Mouse (Mus musculus) layer of hippocampus, postnatal 36 days (tissue): ENCODE measurements around the gene Mrpl34. TPM values are rescaled to one million over a fixed set of nuclear protein-coding genes. Genes with fewer than 3 reads are reported as not detected.
A peak's percentile ranks its signal among the peaks of the same experiment; 100 is the strongest.
"Not testable (repeated sequence)": the region's sequence is repeated elsewhere in the genome, so short reads cannot be mapped to it uniquely, and the experiment has no call there.

Source experiments
- DNase-seq, 2 experiments: peaks; one replicate each; pipeline ENCODE4 v3.0.0; 2022
- total RNA-seq, 2 experiments: library from RNA; stranded (reverse); gene quantifications; 2 replicates each; pipeline ENCODE4 v1.2.3; 2021

The Mrpl34 gene
- total RNA-seq, result 10 to 100 TPM; 49.6 to 52.1 TPM

DNA sequence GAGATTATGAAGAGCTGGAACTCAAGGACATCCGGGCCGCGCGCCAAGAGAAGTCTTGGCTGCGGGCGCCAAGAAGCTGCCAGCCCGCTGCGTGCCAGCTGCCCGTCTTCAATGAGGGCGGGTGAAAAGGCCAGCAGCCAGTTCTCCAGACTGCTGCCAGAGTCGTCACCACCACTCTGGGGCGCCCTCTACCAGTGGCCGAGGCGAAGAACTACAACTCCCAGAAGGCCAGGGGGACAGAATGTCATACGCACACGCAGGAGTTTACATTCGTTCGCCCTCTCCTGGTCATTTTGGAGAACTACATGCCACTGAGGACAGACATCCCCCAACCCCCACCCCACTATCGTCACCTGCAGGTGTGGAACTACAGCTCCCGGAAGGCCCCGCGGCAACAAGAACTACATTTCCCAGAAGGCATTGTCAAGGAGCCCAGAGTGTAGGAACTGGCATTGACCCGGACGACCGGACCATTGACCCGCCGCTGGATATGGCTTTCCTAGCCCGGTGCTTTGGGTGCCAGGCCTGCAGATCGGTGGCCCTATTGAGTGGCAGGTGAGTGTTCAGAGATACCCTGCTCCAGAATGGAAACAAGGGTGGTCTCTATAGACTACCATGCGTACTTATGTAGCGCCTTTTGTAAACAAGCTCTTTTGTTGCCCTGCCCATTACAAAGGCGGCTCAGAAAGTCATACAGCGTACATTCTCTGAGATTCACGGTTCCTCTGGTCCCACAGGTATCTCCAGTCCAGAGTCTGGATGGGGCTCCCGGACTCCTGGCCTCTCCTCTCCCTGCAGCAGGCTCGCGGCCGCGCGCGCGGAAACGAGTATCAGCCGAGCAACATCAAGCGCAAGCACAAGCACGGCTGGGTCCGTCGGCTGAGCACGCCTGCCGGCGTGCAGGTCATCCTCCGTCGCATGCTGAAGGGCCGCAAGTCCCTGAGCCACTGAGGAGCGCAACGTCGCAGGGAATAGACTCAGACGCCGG, at the start of gene Mrpl34:
TSS of gene Mrpl34 (plus strand) at position 447 of the 988 bp plus-strand sequence.
- peak; percentile 99 for DNase-seq

DNA sequence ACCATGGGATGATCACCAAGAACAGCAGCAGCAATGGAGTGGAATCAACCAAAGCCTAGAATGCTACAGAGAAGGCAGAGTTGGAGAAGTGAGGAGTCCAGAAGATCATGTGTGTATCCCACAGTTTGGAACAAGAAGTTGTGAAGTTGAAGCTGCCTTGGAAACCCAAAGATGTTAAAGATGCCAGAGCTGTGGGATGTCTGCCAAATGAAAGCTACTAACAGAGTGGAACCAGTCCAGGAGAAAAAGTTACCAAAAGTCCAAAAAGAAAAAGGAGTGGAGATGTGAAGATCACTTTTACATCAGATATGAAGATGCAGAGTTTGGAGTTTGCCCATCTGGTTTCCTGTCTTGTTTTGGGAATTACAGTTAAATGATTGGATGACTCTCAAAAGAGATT, 42.6 kb upstream of the Mrpl34 start:
- no peak for DNase-seq

DNA sequence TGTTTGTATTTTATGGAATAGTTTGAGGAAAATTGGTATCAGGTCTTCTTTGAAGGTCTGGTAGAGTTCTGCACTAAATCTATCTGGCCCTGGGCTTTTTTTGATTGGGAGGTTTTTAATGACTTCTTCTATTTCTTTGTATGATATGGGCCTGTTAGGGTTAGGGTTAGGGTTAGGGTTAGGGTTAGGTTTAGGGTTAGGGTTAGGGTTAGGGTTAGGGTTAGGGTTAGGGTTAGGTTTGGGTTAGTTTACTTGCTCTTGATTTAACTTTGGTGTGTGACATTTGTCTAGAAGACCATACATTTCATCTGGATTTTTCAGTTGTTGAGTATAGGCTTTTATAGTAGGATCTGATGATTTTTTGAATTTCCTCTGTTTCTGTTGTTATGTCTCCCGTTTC, 31.8 kb upstream of the Mrpl34 start:
- DNase-seq, result not testable (repeated sequence)

DNA sequence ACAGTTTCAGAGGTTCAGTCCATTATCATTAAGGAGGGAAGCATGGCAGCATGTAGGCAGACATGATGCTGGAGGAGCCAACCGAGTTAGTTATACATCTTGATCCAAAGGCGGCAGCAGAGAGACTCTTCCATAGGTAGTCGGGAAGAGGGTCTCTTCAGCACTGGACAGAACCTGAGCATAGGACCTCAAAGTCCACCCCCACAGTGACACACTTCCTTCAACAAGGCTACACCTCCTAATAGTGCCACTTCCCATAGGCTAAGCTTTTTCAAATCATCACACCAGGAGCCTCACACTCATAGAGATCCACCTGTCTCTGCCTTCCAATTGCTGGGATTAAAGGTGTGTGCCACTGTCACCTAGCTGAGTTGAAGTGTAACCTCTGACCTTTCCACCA, 27.7 kb upstream of the Mrpl34 start:
- no peak for DNase-seq

DNA sequence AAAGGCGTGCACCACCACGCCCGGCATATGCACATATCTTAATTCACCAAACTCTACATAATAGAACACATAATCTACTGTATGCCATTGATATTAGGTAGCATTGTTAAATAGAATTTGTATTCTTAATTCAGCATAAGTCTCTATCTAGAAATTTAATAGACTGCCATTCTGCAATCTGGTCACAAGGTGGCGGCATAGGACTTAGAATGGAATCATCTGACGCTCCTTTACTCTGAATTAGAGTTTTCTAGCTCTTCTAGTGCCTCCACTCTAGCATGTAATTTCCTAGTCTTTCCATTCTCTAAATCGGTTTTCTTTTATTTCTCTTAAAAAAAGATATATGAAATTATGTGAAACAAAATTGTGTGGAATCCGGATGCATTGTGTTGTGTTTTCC, 23.4 kb upstream of the Mrpl34 start:
- DNase-seq, result no peak

DNA sequence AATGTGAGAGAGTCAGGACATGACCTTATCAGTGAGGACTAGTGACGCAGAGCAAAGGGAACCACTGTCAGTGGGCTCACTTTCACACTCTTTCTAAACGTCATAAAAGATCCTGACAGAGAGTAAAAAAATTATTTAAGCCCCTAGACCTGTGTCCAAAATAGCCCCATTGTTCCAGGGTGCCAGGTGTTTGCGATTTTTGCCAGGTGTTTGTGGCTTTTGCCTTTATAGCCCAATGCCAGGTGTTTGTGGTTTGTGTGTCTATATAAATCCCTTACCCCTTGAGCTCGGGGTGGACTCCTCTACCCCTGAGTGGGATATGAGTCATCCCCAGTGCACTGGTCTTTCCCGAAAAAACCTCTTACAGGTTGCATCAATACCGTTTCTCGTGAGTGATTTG, 19.7 kb upstream of the Mrpl34 start:
- no peak for DNase-seq

DNA sequence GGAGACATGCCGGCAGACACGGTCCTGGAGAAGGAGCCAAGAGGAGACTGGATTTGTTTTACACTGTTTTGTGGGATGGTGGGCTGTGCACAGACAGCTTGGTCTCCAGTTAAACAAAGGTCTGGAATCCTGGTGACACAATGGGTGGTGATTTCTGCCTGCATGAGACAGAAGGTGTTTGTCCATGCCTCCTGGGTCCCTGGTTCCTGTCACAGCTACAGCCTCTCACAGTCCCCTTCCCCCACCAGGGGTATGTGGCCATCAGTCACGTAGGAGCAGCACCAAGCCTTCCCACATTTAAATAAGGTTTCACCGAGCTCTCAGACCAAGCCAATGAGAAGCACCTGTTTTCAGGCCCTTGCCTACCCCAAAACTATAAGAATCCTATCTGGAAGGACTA, 13.4 kb upstream of the Mrpl34 start:
- no peak for DNase-seq

DNA sequence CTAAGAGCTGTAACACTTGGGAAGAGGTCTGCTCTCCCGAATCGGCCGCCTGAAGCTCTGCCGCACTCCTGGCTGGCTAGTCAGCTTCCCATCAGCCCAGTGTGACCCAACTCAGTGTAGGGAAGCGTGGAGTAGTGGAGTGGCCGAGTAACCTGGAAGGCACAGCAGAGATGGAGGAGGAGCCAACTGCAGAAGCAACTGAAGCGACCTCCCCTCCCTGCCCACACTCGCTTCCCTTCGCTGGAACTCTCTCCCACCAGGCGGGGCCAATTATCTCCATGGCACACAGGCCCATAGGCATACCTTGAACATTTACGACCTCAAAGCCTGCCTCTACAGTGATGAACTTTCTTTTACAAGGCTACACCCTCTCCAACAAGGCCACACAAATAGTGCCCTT, 13.0 kb upstream of the Mrpl34 start:
- DNase-seq, result no peak

DNA sequence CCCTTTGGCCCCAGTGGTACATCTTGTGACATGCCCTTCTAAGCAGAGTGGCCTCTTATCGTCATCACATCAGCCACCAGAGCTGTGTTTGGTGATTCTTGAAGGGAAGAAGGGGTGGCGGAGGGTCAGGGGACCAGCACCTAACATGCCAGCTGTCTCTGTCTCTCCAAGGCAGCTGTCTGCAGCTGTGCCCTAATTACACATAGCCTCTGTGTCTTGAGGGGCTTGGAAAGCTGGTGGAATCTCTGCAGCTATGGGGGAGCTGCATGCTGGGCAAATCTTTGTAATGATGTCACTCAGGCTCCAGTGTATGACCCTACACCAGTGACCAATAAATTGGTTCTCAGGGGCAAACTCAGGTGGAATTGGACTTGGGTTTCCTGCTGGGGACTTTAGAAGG, 12.1 kb upstream of the Mrpl34 start:
- DNase-seq, result no peak

DNA sequence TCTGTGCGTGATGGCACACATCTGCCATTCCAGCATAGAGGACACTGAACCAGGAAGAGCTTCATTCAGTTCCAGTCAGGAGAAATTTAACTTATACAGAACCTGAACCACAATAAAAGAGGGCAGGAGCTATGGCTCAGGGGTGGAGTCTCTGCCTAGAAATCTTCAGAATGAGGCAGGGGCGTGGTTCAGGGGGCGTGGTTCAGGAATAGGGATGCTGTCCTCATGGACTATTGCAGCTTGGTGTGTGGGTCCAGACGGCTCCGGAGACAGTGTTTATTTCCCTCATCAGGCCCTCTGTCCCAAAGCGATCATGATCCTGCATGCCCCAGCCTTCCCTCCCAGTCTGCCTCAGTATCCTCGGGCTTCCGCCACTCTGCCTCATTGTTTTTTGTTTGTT, 10.1 kb upstream of the Mrpl34 start:
- no peak for DNase-seq

DNA sequence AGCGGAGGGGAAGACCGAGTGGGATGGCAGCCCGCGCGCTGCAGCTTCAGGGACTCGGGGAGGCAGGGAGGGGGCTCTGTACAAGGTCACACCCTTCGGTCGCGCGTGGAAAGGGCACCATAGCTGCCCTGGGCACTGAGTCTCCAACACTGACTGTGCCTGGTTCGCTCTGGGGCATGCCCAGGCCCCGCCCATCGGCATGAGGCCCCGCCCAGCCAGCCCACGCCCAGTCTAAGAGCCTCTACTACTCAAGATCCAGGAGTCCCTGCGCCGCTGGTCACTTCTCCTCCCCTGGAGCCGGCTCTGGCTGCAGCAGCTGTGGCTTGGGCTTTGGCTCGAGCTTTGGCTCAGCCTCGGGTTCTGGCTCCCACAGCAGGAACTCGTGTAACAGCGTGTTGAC, 7.9 kb upstream of the Mrpl34 start:
- no peak for DNase-seq

DNA sequence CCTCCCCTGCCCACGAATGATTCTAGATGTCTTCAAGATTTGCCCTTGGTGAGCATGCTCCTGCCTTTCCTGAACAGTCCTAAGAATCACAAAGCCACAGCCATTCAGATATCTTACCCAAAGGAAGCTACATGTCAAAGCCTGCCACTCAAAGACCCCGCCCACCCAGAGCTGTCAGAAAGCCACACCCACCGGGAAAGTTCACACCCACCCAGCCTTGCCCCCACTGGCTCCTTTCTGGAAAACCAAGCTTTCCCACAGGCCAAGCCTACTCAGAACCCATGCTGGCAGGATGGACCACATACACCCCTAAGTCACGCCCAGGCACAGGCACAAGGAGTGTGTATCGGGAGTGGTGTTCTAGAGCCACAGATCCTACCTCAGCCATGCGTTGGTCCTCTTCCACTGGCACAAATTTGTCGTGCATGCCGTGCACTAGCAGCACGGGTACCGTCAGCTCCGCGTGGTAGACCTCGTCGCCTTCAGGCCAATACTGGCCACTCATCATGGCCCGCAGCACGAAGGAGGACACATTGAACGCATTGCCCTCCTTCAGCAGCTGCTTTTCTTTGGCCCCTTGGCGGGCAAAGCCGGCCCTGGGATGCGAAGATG, 7.0 kb upstream of the Mrpl34 start:
- DNase-seq, result no peak

DNA sequence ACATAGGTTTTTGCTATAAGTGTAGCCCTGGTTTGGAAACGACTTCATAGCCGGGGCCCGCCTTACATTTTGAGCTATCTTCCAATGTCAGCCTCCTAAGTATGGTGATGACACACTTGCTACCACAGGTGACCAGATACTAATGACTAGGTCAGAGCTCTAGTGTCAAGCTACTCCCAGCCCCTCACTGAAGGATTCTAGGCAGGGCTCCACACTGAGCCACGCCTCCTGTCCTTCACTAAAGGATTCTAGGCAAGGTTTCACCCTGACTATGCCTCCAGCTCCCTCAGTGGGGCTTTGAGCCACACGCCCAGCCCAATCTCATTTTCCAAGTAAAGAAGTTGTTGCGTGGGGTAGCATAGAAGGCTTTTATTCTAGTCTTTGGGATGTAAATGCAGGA, 4.0 kb upstream of the Mrpl34 start:
- no peak for DNase-seq

DNA sequence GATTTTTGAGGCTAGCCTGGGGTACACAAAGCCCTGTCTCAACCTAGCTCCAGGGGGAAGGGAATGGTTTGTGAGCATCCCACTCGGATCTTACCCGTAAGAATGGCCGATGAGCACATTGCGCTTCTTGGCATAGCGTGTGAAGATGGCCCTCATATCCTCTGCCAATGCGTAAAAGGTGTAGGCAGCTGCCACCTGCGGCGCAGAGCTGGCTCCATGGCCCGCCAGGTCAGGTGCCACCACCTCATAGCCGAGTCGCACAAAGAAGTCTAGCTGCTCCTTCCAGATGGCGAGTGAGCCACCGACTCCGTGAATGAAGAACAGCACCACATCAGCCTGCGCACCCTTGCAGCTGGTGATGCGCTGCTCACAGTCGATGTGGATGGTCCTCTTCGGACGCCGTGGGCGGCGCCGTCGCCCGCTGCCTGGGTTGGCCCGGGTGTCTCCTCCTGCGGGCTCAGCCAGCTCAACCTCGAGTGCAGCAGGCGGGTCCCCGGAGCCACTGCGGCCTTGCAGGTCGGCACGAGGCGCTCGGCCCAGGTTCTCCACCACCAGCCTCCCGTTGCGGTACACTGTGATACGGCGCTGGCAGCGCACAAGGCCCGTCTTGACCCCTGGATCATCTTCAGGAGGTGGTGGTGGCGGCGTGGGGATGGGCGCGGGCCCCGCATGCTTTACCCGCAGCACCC, 3.5 kb upstream of the Mrpl34 start:
- no peak for DNase-seq

DNA sequence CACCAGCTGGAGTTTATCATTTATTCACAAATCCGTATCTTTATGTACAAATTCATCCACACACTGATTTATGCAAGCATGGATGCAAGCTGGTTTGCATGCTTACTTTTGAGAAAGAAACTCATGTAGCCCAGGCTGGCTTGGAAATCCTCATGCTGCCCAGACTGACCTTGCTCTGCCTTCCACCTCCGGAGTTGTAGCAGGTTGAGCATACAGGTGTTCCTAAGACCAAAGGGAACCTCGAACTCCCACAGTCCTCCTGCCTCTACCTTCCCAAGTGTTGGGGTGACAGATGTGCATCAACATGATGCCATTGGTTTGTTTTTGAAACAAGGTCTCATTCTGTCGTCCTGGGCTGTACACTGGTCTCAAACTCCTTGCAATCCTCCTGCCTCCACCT, 2.6 kb upstream of the Mrpl34 start:
- DNase-seq, result no peak

DNA sequence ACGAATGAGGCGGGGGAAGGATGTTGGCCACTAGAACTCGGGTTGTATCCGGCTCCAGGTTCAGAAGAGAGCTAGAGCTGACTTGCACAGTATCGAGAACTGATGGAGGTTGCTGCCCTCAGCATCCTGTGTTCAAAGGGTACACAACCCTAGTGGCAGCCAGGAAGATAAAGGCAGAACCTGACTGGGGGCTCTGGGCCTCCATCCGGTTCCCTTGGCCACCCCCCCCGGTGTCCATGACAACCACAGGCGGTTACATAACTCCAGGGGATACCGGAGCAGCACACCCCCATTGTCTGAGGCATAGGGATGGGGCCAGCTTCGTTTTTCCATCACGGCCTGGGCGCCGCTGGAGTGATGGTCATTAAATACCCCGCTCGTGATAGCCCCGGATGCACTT, 2.0 kb upstream of the Mrpl34 start:
- DNase-seq, result peak; percentile 59 to 72

DNA sequence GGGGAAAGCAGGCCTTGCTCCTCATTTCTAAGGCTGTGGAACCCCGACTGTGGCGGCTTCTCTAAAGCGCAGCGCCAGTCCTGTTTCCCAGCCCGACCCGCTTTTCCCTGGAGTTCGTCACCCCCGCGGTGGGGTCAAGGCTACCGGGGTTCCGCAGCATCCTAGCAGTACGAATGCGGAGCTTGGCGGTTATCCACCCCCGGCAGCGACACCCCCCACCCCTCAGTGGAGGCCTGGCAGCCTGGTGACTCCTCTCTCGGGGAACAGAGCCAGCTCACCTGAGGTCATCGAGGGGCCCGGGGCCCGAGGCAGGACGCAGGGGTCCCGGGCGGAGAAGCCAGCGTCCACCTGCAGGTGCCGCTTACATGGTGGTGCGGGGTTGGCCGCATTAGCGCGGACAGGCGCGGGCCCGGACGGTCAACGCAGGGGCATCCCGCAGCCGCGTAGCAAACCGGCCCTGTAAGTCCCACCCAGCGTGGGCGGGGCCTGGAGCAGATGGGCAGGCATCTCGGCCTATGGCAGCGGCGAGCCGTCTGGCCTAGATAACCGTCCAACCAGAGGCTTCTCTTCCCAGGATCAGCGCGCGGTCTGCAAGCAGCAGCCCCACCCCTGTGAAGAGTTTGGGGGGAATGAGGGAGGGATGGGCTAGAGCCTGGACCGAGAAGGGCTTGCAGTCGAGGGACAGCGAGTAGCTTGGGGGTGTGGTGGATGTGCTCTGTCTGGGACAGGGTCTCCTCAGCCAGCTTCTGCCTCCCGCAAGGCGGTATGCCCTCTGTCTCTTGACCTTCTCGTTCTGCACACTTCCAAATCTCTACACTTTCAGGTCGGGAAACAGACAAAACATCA, 1.3 kb upstream of the Mrpl34 start, which contains the start of gene Abhd8:
TSS of gene Abhd8 (minus strand) at position 468 of the 846 bp plus-strand sequence.
- peak; percentile 97 to 98 for DNase-seq

DNA sequence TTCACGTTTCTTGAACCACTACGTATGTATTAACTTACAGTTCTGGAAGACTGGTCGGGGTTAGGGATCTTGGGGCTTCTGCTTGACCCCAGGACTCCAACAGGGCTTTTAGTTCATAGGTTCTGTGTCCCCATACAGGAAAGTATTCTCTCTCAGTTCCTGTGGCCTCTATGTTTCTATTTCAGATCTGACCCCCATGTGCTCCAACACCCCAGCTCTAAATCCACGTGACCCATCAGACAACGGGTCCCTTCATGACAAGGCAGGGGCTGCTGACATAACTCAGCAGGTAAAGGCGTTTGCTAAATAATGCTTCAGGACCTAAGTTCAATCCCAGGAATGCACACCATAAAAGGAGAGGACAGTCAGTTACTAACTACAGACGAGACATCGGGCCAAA, 974 bp downstream of the Mrpl34 start:
- no peak for DNase-seq

DNA sequence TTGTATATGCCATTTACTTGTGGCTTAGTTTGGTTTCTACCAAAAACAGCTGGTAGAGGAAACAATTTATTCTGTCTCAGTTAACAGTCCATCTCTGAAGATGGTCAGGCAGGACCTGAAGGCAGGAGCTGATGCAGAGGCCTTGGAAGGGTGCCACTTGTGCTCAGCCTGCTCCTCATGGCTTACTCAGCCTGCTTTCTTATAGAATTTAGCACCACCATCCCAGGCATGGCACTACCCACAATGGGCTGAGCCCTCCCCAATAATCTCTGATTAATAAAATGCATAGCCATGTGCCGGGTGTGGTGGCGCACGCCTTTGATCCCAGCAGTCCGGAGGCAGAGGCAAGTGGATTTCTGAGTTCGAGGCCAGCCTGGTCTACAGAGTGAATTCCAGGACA, 1.4 kb downstream of the Mrpl34 start:
- DNase-seq, result no peak

DNA sequence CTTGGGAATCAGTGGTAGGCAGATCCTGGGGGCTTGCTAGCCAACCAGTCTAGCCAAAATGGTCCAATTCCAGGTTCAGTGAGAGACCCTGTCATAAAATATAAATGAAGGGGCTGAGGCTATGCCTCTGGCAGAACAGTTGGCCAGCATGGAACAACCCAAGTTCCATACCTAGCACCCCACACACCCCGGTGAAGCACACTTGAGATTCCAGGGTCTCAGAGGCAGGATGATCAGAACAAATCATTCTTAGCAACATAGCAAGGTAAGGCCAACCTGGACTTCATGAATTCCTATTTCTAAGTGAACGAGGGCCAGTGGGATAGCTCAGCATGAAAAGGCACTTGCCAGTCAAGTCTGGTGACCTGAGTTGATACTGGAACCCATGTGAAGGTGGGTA, 2.4 kb downstream of the Mrpl34 start:
- DNase-seq, result no peak

DNA sequence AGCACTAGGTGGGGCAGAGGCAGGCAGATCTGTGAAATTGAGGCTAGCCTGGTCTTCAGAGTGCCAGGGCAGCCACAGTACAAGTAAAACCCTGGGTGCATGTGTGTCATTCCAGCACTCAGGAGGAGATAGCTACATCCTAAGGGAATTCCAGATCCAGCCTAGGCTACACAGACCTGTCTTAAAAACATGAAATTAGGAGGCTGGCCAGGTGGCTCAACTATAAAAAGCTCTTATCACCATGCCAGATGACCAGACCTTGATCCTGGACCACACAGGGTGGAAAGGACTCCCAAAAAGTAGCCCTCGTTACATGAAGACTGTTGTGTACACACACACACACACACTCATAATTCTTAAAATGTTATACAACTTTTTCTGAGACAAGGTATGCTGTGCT, 3.2 kb downstream of the Mrpl34 start:
- no peak for DNase-seq

DNA sequence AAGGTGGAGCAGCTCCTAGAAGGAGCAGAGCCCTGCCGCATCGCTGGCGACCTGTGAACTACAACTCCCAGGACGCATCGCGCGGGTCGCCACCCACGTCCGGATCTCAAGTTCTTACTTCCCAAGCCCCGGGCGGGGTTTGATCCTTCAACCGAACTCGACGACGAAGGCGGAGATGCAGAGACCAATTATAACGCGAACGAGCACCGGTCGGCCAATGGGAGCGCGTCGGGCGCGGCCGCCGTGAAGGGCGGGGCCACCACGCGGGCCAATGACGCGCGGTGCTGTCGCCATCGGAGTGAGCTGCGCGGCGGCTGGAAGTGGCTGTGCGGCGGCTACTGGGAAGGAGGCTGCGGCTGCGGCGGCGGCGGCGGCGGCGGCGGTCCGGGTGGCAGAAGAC, 4.2 kb downstream of the Mrpl34 start, which contains the start of gene Dda1:
TSS of gene Dda1 (plus strand) at position 284 of the 400 bp plus-strand sequence.
- DNase-seq, result peak; percentile 97 to 98
